Mouse (Mus musculus): ENCODE data around the gene Fam120a. TPM values are rescaled to one million over a fixed set of nuclear protein-coding genes. Genes with fewer than 3 reads are reported as not detected.

Gene Fam120a
- total RNA-seq, 2 experiments from 2014 or later = 99.0 to 102 TPM

DNA sequence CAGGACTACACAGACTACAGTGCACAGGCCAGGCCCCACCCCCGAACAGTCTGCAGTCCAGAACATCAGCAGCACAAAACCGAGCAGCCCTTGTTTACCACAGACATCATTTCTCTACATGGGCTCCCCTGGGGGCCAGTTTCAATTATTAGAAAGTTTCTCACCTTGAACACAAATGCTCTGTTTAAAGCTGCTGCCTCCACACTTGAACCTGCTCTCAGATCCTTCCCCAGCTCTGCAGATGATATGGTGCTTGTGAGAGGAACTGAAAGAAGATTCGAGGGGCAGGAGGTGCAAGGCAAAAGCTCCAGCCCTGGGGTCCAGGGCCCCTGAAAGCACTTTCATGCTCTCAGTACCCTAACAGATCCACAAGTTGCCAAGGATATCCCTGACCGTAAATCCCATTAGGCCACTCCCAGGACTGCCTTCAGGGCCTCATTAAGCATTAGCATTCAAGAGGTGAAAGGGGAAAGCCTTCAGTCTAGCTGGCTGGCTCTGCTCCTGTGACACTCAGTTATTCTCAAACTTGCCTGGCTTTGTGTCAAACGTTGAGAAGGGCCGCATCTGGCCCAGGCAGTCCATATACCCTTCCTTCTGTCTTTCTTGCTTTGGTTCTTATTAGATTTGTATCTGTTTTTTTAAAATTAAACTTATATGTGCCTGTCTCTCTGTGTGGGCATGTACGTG is 110.4 kb downstream of the Fam120a start:
- DNase-seq = no peak

DNA sequence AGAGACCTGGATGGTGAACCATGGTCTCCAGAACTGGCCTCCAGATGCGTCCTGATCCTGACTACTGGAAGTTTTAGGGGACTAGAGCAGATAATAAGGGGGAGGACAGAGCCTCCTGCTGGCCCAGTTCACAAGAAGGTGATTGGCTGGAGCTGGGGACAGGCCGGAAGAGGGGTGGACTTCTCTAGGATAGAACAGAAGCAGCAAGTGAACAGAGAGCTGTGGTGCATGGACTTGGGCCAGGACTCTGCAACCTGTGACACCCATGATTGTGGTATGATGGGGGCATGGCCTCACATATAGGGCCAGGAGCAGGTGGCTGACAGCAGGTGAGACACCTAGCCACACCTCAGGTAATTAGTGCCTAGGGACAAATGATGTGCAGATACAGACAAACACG is 113.9 kb downstream of the Fam120a start:
- DNase-seq = no peak

DNA sequence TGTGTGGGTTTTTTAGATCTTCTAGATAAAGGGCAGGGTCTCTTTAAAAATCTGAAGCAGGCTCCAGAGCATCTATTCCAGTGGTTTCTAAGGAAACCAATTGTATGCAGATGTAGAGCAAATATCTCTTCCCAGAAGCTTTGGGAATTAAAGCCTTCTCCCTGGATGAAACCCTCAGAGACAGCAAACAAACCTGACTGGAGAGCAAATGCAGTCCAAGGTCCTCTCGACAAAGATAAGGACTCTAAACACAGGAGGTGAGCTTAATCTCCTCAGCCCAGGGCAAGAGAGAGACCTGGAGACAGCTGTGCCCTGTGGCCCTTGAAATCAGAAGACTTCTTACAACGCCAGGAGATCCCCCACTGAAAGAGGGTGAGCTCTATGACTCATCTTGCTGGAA is 114.3 kb downstream of the Fam120a start:
- DNase-seq = no peak

DNA sequence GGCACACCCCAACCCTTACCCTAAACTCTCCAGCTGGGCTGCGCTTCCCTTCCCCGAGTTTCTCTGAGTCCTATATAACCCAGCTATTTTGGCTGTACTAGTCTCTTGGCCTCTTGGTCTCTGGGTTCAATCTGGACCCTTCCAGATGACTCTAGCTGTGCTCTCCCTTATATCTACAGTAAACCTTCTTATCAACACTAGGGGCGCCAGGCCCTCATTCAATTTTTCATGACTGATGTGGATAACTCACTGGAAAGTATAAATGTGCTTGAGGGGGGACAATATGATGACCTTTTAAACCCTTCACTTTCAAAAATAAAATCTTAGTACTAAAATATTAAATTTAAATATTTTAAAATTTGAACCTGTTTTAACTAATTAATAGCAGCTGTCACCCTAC is 115.0 kb downstream of the Fam120a start:
- DNase-seq = no peak

DNA sequence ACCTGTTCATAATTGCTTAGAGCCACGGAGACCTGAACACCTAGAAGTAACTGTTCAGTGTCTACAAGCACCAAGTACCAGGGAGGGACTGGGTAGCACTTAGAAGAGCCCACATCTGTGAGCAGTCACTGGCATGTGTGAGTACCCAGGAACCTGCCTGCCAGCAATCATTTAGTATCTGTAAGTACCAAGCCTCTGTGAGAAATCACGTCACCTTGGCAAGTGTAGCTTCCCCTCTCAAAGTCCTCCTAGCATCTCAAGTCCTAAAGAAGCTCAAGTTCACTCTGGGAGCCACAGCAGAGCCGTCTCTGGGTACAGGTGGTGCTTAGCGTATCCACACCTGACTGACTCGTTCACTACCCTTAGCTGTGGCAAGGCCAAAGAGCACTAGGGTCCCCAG is 116.1 kb downstream of the Fam120a start:
- no peak for DNase-seq

DNA sequence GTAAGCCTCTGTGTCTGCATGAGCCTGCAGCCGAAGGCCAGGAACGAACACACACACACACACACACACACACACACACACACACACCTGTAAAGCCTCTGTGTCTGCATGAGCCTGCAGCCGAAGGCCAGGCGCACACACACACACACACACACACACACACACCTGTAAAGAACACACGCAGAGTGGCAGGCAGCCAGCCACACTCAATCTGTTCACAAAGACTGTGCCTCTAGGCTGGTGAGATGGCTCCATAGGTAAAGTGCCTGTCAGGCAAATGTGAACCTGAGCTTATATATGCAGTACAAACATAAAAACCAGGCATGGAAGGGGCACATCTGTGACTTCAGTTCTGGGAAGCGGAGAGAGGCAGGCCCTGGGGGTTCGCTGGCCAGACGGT is 117.0 kb downstream of the Fam120a start:
- DNase-seq = no peak

DNA sequence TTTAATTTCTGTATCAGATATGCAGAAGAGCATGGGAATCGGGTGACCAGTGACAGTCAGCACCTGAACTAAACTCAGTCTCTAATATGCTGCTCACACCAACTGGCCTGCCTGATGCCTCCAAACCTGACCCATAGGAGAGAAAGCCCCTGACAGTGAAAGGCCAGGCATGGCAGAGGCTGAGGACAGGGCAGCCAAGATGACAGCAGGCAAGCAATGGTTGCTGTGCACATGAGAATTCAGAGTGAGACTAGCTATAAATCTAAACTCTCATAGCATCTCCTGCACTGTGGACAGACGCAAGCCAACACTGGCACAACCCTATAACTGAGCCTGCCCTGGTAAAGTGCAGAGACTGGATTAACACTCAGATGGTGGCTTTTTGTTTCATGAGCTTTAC is 117.5 kb downstream of the Fam120a start:
- DNase-seq = no peak

DNA sequence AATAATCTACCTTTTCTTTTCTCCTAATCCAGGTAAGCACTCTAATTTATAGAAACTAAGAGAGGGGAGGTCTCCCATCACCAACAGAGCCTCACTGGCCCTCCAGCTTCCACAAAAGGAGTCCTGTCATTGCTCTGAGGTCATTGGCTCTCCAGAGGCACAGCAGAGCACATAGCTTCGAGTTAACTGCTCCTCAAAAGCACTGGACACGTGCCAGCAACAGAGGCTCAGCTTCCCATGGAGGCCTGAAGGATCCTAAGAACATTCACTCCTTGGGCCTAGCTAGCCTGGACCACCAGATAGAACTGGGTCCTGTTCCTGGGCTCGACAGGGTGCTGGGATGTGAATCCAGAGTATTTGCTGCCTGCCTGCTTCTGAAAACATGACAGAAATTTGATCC is 118.7 kb downstream of the Fam120a start:
- DNase-seq = no peak

DNA sequence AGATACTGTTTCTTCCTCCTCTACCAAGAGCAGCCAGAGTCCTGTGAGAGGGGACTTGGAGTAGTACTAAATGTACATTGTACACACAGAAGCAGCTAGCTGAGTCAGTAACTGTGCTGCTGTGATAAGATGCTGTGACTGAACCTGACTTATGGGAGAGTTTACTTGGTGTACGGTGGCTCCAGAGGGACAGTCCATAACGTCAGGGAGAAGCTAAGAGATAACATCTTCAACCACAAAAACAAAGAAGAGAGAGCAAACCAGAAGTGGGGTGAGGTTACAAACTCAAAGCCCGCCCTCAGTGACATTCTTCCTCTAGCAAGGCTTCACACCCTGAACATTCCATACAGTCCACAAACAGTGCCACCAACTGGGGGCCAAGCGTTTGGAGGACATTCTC is 122.5 kb downstream of the Fam120a start:
- no peak for DNase-seq

DNA sequence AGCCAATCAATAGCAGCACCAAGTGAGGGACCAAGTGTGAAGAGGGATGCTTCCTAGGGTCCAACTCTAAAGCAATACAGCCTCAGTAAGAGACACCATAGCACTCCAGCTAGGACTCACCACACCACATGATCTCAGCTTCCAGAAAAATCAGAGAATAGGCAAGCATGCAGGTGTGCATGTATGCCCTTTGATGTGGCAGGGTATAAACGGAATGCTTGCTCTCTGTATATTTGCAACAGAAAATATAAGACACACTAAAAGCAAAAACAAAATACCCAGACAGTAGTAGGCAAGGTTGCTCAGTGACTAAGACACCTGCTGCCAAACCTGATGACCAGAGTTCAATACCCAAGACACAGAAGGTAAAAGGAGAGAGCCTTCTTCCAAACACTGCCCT is 124.3 kb downstream of the Fam120a start:
- DNase-seq = no peak

DNA sequence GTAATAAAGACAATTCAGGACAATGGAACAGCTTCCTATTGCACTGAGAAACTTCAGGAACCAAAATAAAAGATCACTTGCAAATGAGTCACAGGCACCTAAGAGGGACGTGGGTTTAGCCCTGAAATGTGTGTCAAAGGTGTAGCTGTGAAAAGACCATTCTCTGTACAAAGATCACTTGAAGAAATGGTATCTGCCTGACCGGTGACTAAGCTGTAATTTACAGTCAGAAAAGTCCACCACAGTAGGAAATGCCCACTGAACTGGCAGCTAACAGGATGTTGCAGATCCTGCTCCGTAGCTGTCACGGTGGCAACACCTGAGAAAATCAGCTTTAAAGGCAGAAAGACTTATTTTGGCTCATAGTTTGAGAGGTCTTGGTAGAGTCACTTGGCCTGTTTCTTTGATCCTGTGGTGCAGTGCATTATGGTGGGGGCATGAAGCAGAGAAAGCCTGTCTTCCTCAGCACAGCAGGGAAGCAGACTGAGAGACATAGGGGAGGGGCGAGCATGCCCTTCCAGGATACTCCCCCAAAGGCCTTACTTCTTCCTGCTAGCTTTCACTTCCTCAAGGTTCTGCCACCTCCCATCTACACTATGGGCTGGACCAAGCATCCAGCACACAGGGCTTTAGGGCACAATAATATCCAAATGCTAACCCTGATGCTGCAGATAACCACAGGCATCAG is 125.8 kb downstream of the Fam120a start:
- DNase-seq = no peak

DNA sequence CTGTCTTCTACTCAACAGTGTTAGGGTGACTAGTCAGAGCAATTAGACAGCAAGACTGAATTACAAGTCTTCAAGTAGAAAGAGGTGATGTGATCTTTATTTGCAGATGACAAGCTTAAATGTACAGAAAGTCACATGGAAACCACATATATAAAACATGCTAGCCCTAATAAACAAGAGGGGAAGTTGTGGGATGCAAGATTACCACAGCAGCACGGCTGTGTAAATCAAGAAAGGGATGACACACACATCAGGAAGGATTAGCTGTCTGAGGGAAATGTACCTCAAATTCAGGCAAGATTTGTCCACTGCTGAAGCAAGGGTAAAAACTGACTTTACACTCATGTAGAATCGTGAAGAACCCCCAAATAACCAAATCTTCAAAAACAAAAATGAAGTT is 129.5 kb downstream of the Fam120a start:
- no peak for DNase-seq

DNA sequence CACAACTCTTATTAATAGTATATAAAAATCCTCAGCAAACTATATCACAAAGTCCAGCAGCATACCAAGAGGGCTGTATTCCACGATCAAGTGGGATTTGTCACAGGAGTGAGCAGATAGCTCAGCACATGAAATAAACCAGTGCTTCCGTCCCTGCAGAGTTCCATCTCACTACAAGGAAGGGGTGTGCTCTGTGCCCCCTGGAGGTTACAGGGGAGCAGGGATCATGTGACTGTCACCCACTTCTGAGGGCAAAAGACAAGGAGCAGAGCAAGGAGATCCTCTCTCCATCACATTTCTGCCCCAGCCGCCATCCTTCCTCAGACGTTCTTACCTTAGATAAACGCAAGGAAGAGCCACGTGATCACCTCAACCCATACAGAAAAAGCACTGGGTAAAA is 130.3 kb downstream of the Fam120a start:
- DNase-seq = no peak

DNA sequence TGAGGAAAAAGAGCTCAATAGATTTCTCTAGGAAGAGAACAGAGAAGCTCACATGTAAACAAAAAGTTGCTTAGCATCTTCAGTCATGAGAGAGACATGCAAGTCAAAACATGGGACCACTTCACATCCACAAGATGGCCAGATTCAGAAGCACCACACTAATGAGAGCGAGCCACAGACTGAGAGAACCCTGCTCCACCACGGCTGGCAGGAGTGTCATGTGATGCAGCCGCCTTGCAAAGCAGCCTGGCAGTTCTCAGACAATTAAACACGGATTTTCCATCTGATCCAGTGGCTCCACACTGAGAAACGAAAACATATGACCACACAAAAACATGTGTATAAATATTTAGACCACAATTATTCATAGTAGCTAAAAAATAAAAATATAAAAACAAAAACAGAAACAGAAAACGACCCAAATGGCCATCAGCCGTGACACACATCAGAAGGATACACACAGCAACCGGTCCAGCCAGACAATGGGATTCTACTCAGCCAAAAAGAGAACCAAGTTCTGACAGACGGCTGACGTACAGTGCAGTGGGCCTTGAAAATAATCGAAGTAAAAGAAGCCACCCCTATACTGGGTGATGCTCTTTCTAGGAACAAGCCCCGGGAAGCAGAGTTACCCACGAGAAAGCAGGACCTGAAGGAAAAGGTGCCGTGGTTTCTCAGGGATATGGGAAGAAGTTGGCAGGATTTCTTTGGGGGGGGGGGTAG is 137.1 kb downstream of the Fam120a start:
- no peak for DNase-seq

DNA sequence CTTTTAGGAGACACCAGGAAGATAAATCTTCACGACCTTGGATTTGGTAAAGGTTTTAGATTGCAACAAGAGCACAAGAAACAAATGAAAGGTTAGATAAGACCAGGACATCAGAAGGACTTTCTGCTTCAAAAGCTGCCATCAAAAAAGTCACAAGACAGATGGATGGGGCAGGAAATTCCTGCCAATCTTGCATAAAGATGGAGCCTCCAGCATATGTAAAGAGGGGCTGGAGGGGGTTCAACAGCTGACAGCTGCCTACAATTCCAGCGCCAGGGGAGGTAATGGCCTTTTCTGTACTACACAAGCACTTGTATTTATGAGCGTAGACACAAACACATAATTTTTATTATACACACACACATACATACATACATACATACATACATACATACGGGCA is 138.0 kb downstream of the Fam120a start:
- no peak for DNase-seq

Other genes starting within 250 kb of the Fam120a start
- gene Phf2, start 96.9 kb downstream of the Fam120a start, total RNA-seq (2021) = 10 to 100 TPM; 22.7 to 26.8 TPM
- 10 to 100 TPM; 51.0 to 62.2 TPM for gene Wnk2, start 180.0 kb upstream of the Fam120a start, total RNA-seq (2021)
- gene Ninj1, start 219.5 kb upstream of the Fam120a start, total RNA-seq (2021) = 10 to 100 TPM; 15.8 to 18.8 TPM
- 100 to 1,000 TPM in 1 of 2 experiments, 10 to 100 TPM in 1; 93.6 to 118 TPM for gene Card19, start 248.0 kb upstream of the Fam120a start, total RNA-seq (2021)

Measured in gastrocnemius, postnatal 25 days (tissue).